Mouse (Mus musculus): ENCODE measurements around the gene Rsc1a1. TPM values are rescaled to one million over a fixed set of nuclear protein-coding genes. Genes with fewer than 3 reads are reported as not detected.

Rsc1a1 gene
- polyA plus RNA-seq, 1 experiment from 2014 or later = not detected

GRCm38 (mm10) chr4:141721961-141722360 lies 36.6 kb upstream of the Rsc1a1 start:
- 39% methylated on average over 6 of the region's 6 CpGs for WGBS
- H3K27ac ChIP-seq = peak overlapping the region; percentile 98
- H3K36me3 ChIP-seq = peaks cover 9% of the 10 kb centered on the region; the same call in 1 of the 2 replicates

GRCm38 (mm10) chr4:141720761-141721523 lies 35.5 kb upstream of the Rsc1a1 start:
- 56% methylated on average over 6 of the region's 6 CpGs for WGBS
- no peaks in the 10 kb centered on the region for H3K9me3 ChIP-seq (replicated peaks)
- no peaks in the 10 kb centered on the region for H3K27me3 ChIP-seq
- H3K4me3 ChIP-seq = peak overlapping the region; percentile 94
- no peak for ATAC-seq (replicated peaks; ENCODE audit: insufficient number of reproducible peaks, insufficient read depth, low FRiP score, low read depth)
- no peak overlapping the region for H3K9ac ChIP-seq
- peaks cover 9% of the 10 kb centered on the region; the same call in 1 of the 2 replicates for H3K36me3 ChIP-seq
- H3K4me1 ChIP-seq (replicated peaks) = peaks cover 38% of the 10 kb centered on the region
- H3K27ac ChIP-seq = peak overlapping the region; percentile 98
- H3K4me2 ChIP-seq = peak overlapping the region; percentile 65

More at GRCm38 (mm10) chr4:141721961-141722360, 36.6 kb upstream of the Rsc1a1 start:
- H3K9me3 ChIP-seq (replicated peaks) = no peaks in the 10 kb centered on the region
- no peaks in the 10 kb centered on the region for H3K27me3 ChIP-seq
- peaks cover 35% of the 10 kb centered on the region for H3K4me1 ChIP-seq (replicated peaks)
- H3K9ac ChIP-seq = peak overlapping the region; percentile 97
- peak overlapping the region; percentile 65 for H3K4me2 ChIP-seq
- H3K4me3 ChIP-seq = peak overlapping the region; percentile 94
- no peak for ATAC-seq (replicated peaks; ENCODE audit: insufficient number of reproducible peaks, insufficient read depth, low FRiP score, low read depth)

- Histone ChIP-seq H3K27ac (no peak overlapping the region), H3K36me3 (peaks cover 9% of the 10 kb centered on the region; the same call in 1 of the 2 replicates), H3K4me2 (no peak overlapping the region), H3K4me3 (no peak overlapping the region), H3K4me1 (replicated peaks) (peaks cover 51% of the 10 kb centered on the region), H3K9ac (no peak overlapping the region), H3K9me3 (replicated peaks) (no peaks in the 10 kb centered on the region), H3K27me3 (no peaks in the 10 kb centered on the region)
- no peak for ATAC-seq (replicated peaks; ENCODE audit: insufficient number of reproducible peaks, insufficient read depth, low FRiP score, low read depth)
- 94% methylated on average over 1 of the region's 1 CpGs for WGBS
Observed at GRCm38 (mm10) chr4:141719304-141719703, 33.9 kb upstream of the Rsc1a1 start.

GRCm38 (mm10) chr4:141717633-141718032 lies 32.2 kb upstream of the Rsc1a1 start:
- Histone ChIP-seq H3K9ac (no peak overlapping the region), H3K4me3 (no peak overlapping the region), H3K4me1 (replicated peaks) (peaks cover 50% of the 10 kb centered on the region), H3K27me3 (no peaks in the 10 kb centered on the region), H3K27ac (no peak overlapping the region), H3K9me3 (replicated peaks) (no peaks in the 10 kb centered on the region), H3K36me3 (peaks cover 17% of the 10 kb centered on the region), H3K4me2 (no peak overlapping the region)
- 80% methylated on average over 4 of the region's 4 CpGs for WGBS
- no peak for ATAC-seq (replicated peaks; ENCODE audit: insufficient number of reproducible peaks, insufficient read depth, low FRiP score, low read depth)

- Histone ChIP-seq H3K36me3 (peaks cover 32% of the 10 kb centered on the region), H3K27ac (no peak overlapping the region), H3K4me1 (replicated peaks) (peaks cover 28% of the 10 kb centered on the region), H3K4me3 (no peak overlapping the region), H3K9ac (no peak overlapping the region), H3K9me3 (replicated peaks) (no peaks in the 10 kb centered on the region), H3K27me3 (no peaks in the 10 kb centered on the region), H3K4me2 (no peak overlapping the region)
- 77% methylated on average over 2 of the region's 2 CpGs for WGBS
- no peak for ATAC-seq (replicated peaks; ENCODE audit: insufficient number of reproducible peaks, insufficient read depth, low FRiP score, low read depth)
Observed at GRCm38 (mm10) chr4:141715027-141715426, 29.6 kb upstream of the Rsc1a1 start.

GRCm38 (mm10) chr4:141713598-141714142 lies 28.3 kb upstream of the Rsc1a1 start:
- Histone ChIP-seq H3K27ac (no peak overlapping the region), H3K9me3 (replicated peaks) (no peaks in the 10 kb centered on the region), H3K4me3 (no peak overlapping the region), H3K4me1 (replicated peaks) (peaks cover 18% of the 10 kb centered on the region), H3K36me3 (peaks cover 43% of the 10 kb centered on the region), H3K4me2 (no peak overlapping the region), H3K27me3 (no peaks in the 10 kb centered on the region), H3K9ac (no peak overlapping the region)
- 80% methylated on average over 5 of the region's 5 CpGs for WGBS
- no peak for ATAC-seq (replicated peaks; ENCODE audit: insufficient number of reproducible peaks, insufficient read depth, low FRiP score, low read depth)

GRCm38 (mm10) chr4:141711250-141711649 lies 25.9 kb upstream of the Rsc1a1 start:
- Histone ChIP-seq H3K27ac (no peak overlapping the region), H3K9me3 (replicated peaks) (no peaks in the 10 kb centered on the region), H3K9ac (no peak overlapping the region), H3K27me3 (no peaks in the 10 kb centered on the region), H3K4me3 (no peak overlapping the region), H3K4me1 (replicated peaks) (peaks cover 18% of the 10 kb centered on the region), H3K4me2 (no peak overlapping the region), H3K36me3 (peaks cover 67% of the 10 kb centered on the region)
- WGBS = 90% methylated on average over 1 of the region's 1 CpGs
- ATAC-seq (replicated peaks; ENCODE audit: insufficient number of reproducible peaks, insufficient read depth, low FRiP score, low read depth) = no peak

- no peak overlapping the region for H3K4me3 ChIP-seq
- no peak overlapping the region for H3K27ac ChIP-seq
- 92% methylated on average over 2 of the region's 2 CpGs for WGBS
- ATAC-seq (replicated peaks; ENCODE audit: insufficient number of reproducible peaks, insufficient read depth, low FRiP score, low read depth) = no peak
- H3K9ac ChIP-seq = no peak overlapping the region
- H3K4me2 ChIP-seq = no peak overlapping the region
- peaks cover 90% of the 10 kb centered on the region for H3K36me3 ChIP-seq
- H3K9me3 ChIP-seq (replicated peaks) = no peaks in the 10 kb centered on the region
- H3K4me1 ChIP-seq (replicated peaks) = no peaks in the 10 kb centered on the region
- no peaks in the 10 kb centered on the region for H3K27me3 ChIP-seq
Observed at GRCm38 (mm10) chr4:141708971-141709370, 23.6 kb upstream of the Rsc1a1 start.

GRCm38 (mm10) chr4:141708005-141708404 lies 22.6 kb upstream of the Rsc1a1 start:
- peaks cover 96% of the 10 kb centered on the region for H3K36me3 ChIP-seq
- H3K4me1 ChIP-seq (replicated peaks) = no peaks in the 10 kb centered on the region
- H3K4me2 ChIP-seq = no peak overlapping the region
- 89% methylated on average over 7 of the region's 7 CpGs for WGBS
- H3K27ac ChIP-seq = no peak overlapping the region
- ATAC-seq (replicated peaks; ENCODE audit: insufficient number of reproducible peaks, insufficient read depth, low FRiP score, low read depth) = no peak
- H3K27me3 ChIP-seq = no peaks in the 10 kb centered on the region
- no peak overlapping the region for H3K4me3 ChIP-seq
- H3K9me3 ChIP-seq (replicated peaks) = no peaks in the 10 kb centered on the region
- no peak overlapping the region for H3K9ac ChIP-seq

- H3K9ac ChIP-seq = no peak overlapping the region
- H3K27me3 ChIP-seq = no peaks in the 10 kb centered on the region
- 71% methylated on average over 4 of the region's 4 CpGs for WGBS
- no peaks in the 10 kb centered on the region for H3K4me1 ChIP-seq (replicated peaks)
- no peak overlapping the region for H3K27ac ChIP-seq
- no peaks in the 10 kb centered on the region for H3K9me3 ChIP-seq (replicated peaks)
- no peak; the same call in 1 of the 2 replicates for ATAC-seq (replicated peaks; ENCODE audit: insufficient number of reproducible peaks, insufficient read depth, low FRiP score, low read depth)
- peaks cover 89% of the 10 kb centered on the region for H3K36me3 ChIP-seq
- H3K4me2 ChIP-seq = no peak overlapping the region
- no peak overlapping the region for H3K4me3 ChIP-seq
Observed at GRCm38 (mm10) chr4:141705331-141705730, 19.9 kb upstream of the Rsc1a1 start.

GRCm38 (mm10) chr4:141704625-141705024 lies 19.2 kb upstream of the Rsc1a1 start:
- Histone ChIP-seq H3K9ac (no peak overlapping the region), H3K4me3 (no peak overlapping the region), H3K4me1 (replicated peaks) (no peaks in the 10 kb centered on the region), H3K27ac (no peak overlapping the region), H3K9me3 (replicated peaks) (no peaks in the 10 kb centered on the region), H3K27me3 (no peaks in the 10 kb centered on the region), H3K4me2 (no peak overlapping the region), H3K36me3 (peaks cover 89% of the 10 kb centered on the region)
- 89% methylated on average over 2 of the region's 2 CpGs for WGBS
- ATAC-seq (replicated peaks; ENCODE audit: insufficient number of reproducible peaks, insufficient read depth, low FRiP score, low read depth) = no peak

GRCm38 (mm10) chr4:141694719-141695118 lies 9.3 kb upstream of the Rsc1a1 start:
- Histone ChIP-seq H3K27me3 (no peaks in the 10 kb centered on the region), H3K4me1 (replicated peaks) (no peaks in the 10 kb centered on the region), H3K9me3 (replicated peaks) (no peaks in the 10 kb centered on the region), H3K9ac (no peak overlapping the region), H3K36me3 (peaks cover 78% of the 10 kb centered on the region), H3K4me3 (no peak overlapping the region), H3K27ac (no peak overlapping the region), H3K4me2 (no peak overlapping the region)
- no peak for ATAC-seq (replicated peaks; ENCODE audit: insufficient number of reproducible peaks, insufficient read depth, low FRiP score, low read depth)
- WGBS = 93% methylated on average over 8 of the region's 8 CpGs
